Mouse (Mus musculus): ENCODE data around the gene Map3k20.

The Map3k20 gene

DNA sequence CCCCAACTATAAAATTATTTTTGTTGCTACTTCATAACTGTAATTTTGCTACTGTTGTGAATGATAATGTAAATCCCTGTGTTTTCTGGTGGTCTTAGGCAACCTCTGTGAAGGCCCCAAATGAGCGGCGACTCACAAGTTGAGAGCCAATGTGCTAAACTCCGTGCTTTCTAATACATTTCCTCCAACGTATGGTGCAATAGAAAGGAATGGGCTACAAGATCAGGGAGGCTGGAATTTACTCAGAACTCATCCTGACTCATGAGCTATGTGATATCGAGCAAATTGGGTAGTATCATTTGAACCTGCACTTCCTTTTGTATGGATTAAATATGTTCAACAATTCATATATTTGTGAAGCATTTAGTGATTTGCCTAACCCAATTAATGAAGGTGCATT is 4.9 kb upstream of the Map3k20 start:
- DNase-seq (ENCODE audit: low read depth), result no peak

- no peak for DNase-seq (ENCODE audit: low read depth)
These were observed 3.5 kb upstream of the Map3k20 start for GRCm38 (mm10) chr2:72281971-72282370.

DNA sequence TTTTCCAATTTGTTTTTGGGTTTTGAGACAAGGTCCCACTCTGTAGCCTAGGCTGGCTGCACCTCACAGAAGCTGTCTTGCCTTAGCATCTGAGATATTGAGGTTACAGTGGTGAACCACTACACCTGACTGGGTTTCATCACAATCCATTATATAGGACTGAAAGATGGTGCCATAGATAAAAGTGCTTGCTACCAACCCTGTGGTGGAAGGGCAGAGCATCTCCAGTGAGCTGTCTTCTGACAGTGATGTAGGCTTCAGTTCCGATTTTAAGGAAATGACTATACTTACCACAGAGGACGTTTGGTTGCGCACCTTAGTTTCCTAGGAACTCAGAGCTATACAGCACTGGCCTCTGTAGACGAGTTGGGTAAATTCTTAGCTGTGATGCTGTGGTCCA is 2.7 kb upstream of the Map3k20 start:
- DNase-seq (ENCODE audit: low read depth), result no peak

DNA sequence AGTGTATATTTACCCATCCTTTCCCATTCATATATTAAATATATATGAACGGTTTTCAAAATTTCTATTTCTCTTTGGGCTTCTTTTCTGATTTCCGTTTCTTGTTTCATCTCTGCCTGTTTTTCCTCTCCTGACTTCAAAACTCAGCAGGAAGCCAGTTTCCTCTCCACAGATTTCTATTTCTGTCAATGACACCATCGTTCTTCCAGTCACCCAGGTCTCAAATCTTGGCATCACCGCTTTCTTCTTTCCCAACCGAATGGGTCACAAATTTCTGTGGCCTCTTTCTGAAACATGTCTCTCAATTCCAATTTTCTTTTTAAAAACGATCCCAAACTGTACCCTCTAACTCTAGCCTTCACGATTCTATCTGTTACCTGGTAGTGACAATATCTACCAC is 748 bp upstream of the Map3k20 start:
- no peak for DNase-seq (ENCODE audit: low read depth)

DNA sequence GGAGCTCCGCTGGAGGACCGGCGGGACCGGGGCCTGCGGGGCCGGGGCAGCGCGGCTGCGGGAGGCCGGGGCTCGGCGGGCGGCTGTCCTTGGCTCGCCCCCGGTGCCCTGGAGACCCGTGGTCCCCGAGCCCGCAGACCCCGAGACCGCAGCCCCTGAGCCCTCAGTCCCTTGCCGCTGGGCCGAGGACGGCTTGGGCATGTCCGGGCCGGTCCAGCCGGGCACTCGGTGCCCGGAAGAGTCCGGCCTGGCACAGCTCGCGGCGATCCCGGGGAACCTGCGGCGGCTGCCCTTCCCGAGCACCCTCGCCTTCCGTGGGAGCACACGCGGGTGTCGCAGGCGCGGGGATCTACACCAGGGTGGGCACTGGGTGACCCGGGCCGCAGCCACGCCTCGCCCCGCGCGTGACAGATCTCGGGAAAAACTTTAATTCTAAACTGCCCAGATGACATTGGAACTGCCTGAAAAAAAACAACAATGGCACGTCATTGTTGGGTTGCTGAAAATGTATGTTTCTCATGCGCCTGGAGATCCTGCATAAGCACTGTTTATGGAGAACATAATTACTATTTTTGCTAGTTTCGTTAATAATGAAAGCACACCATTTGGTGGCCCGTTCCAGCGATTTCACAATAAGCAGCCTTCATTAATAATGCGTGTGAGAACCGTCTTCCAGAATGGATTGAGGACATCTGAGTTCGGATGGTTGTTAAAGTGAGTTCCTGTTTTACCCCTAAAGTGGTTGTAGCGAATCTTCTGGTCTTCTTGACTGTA is 638 bp downstream of the Map3k20 start:
- no peak for DNase-seq (ENCODE audit: low read depth)

DNA sequence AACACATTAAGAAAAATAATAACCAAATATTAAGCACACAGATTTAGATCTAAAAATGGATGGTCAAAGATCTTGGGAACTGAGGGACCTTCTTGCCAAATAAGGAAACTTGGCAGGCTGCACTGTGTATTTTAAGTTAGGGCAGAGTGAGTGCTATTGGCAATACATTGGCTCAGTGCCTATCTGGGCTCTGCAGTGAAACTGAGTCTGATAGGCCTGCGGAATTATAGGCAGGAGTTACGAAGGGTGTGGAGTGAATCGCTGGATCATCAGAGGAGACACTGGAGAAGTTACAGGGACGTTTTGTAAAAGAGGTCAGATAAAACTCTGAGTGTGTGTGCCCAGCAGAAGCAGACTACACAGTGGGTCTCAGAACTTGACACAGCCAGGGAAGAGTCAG is 1.7 kb downstream of the Map3k20 start:
- peak; percentile 47 for DNase-seq (ENCODE audit: low read depth)

DNA sequence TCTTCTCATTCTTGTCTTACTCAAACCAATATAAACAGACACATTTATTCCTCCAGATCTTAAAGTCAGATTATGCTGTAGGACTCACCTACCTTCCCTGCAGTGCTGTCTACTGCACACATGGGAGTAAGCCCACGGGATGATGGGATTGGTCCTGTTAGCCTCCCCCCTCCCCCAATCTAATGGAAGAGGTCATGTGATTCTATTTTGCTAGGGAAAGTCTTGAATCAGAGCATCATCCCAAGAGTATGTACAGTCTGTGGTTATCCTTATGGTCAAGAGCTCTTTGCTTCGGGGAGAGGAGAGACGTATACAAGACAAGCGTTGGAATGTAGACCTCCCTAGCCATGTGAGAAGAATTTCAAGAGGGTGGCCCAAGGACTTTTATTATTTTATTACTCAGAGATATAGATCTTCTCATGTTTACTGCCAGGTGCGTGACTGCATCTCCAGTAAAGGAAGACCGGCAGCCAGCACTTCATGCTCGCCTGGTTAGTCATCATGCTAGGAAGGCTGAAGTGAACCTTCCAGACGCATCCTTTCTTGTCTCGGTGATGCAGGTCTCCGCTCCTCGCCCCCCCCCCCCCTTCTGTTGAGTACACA is 3.6 kb downstream of the Map3k20 start:
- DNase-seq (ENCODE audit: low read depth), result no peak

DNA sequence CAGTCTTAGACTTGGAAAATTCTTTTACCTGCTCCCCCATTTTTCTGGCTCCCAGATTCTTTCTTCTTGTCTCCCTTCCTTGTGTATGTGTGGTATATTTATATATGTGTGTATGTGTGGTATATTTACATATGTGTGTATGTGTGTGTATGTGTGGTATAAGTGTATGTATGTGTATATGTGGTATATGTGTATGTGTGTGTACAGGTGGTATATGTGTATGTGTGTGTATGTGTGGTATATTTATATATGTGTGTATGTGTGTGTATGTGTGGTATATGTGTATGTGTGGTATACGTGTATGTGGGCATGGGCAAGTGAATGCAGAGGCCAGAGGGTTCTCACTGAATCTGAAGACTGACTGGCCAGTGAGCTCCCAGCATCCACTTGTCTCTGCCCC is 5.7 kb downstream of the Map3k20 start:
- no peak for DNase-seq (ENCODE audit: low read depth)

DNA sequence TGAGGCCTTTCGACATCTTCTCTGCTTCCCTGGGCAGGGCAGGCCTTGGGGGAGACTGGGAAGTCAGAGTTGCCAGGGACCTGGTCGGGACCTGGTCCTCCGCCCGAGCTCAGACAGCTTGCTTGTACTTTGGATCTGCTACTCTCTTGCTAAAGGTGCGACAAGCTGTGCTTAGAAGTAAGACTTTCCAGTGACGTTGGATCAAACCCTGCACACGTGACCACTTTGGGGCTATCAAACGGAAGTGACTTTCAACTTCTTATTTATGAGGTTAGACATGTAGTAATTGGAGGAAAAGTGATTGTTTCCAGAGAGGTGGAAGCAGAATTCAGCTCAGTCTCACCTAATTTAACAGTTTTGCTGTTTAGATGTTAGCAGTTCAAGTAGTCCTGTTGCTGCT is 7.1 kb downstream of the Map3k20 start:
- no peak for DNase-seq (ENCODE audit: low read depth)

- DNase-seq (ENCODE audit: low read depth), result no peak
These were observed 9.6 kb downstream of the Map3k20 start for GRCm38 (mm10) chr2:72294994-72295393.

GRCm38 (mm10) chr2:72296984-72297715 is 11.7 kb downstream of the Map3k20 start:
- DNase-seq (ENCODE audit: low read depth), result no peak

- DNase-seq (ENCODE audit: low read depth), result peak; percentile 38
These were observed 12.3 kb downstream of the Map3k20 start for GRCm38 (mm10) chr2:72297716-72298082.

DNA sequence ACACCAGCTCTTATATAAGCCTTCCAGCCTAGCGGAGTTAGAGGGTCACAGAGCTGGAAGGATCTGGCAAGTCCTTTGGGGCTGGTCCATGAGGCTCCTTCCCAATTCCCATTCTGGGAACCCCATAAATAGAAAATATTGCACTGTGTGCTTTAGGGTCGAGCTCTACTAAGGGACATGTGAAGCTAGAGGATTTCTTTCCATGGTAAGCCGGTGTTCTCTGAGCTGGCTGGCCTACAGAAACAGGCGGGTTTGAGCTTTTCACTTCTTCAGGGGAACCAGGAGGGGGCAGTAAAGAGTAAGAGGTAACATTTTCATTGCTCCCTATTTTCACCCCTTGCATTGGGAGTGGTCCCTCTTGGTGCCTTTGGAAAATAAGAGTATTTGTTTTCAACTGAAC is 13.0 kb downstream of the Map3k20 start:
- DNase-seq (ENCODE audit: low read depth), result peak; percentile 47

- DNase-seq (ENCODE audit: low read depth), result peak; percentile 69
These were observed 15.9 kb downstream of the Map3k20 start for GRCm38 (mm10) chr2:72301194-72301916.

DNA sequence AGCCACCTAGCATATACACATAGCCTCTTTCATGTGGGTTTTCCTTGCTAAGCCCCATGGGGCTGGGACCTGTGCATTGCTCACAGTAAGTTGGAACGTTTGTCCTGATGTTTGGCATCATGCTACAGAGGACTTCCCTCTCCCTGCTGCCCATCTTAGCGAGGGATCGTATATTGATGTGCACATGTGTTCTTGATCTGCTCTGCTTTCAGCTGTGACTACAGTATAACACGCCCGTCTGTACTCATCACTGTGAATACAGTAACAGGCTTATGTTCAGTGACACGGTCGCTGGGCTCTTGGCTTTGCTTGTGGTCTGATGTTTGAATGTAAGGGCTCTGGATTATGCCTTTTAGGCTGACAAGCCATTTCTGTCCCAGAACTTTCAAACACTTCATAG is 20.3 kb downstream of the Map3k20 start:
- DNase-seq (ENCODE audit: low read depth), result no peak

DNA sequence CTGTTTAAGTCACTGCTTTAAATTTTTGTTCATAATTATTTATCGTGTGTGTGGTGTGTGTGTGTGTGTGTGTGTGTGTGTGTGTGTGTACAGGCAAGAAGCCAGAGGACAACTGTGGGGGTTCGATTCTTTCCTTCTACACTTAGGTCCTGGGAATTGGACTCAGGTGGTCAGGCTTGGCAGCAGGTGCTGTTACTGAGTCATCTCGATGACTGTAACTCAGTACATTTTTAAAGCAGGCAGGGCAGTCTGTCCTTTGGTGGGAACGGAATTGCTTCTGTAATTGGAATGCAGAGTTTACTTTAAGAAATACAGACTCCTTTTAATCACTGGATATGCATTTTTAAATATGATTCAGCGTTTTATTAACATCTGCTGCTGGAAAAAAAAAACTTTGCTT is 22.9 kb downstream of the Map3k20 start:
- peak; percentile 89 for DNase-seq (ENCODE audit: low read depth)

GRCm38 (mm10) chr2:72308981-72309380 is 23.5 kb downstream of the Map3k20 start:
- peak; percentile 64 for DNase-seq (ENCODE audit: low read depth)

DNA sequence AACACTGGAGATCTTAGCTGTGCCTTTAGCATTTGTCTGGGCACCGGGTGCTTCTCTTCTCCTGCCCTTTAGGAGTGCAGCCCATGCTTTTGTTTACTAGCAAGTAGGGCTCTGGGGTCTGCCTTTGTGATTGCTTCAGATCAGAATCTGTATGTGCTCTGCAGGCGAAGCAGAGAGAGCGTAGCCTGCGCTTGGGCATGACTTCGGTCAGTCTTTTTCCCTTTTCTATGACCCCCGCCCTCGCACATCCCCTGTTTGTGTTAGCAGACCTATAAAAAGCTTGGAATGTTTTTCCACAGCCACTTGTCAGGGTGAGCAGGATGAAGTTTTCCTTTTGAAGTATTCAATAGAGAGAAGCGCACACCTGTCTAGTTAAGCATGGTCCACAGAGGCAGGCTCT is 26.0 kb downstream of the Map3k20 start:
- no peak for DNase-seq (ENCODE audit: low read depth)

- DNase-seq (ENCODE audit: low read depth), result no peak
These were observed 27.9 kb downstream of the Map3k20 start for GRCm38 (mm10) chr2:72313312-72313711.

- DNase-seq (ENCODE audit: low read depth), result peak; percentile 82
These were observed 33.0 kb downstream of the Map3k20 start for GRCm38 (mm10) chr2:72318421-72318820.

DNA sequence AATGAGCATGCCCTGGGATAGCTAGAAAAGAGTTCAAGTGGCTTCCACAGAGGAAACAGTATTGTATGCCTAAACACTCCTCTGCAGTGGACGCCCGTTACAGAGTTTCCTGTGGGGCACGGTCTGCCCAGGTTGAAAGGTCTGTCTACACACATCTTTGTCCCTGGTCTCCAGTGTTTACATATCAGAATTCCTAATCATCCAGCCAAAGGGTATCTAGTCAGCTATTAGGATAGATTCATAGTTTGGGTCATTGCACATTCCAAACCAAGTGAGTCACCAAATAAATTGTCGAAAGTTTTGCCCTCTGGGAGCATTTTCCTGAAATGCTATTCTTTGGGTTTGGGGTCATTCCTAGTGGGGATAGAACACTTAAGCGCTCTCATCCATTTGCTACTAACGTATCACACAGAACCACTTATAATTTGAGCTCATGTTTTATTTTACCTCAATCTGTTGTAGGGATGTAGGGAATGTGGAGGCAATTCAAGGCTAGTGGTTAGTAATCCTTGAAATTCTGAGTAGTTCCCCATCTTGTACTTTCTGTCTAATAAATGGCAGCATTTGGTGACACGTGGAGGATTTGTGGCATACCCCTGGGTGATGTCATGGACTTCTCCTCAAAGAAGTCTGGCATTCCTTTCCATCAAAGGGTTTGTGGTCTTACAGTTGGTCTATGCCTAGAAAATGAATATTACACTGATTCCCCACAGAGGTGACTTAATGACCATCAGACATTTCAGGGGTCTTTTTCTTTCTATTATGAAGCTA is 33.8 kb downstream of the Map3k20 start:
- no peak for DNase-seq (ENCODE audit: low read depth)

- no peak for DNase-seq (ENCODE audit: low read depth)
These were observed 35.2 kb downstream of the Map3k20 start for GRCm38 (mm10) chr2:72320661-72321060.
